Mouse (Mus musculus): ENCODE data around the gene Smtn.

Gene Smtn

DNA sequence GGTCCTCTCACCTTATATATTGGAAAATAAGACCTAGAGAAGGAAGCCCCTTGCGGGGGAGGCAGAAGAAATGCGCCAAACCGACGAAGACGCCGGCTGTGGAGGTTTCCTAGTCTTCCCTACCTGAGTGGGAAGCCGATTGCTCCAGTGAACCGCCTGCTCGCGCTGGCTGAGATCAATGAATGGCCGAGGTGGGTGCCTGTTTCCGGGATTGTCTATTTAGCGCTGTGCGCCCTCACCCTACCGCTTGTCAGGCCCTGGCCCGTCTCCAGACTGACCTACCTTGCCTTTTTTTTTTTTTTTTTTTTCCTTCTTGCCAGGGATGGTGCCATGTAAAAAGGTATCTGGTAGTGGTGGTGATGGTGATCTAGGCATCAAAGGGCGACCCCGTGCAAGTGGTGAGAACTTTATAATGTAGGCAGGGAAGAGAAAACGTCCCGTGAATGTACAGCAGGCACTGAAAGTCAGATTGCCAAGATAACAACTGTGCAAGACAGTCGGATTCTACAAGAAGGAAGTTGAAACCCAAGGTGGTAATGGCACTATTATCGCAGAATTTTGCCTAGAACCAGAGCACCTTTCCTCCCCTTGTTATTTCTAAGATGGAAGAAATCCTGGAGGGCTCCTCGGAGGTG is at the start of gene Smtn:
Gene Smtn, minus strand, starts transcription at position 162 of the 635 bp plus-strand sequence.
- no peak for DNase-seq

DNA sequence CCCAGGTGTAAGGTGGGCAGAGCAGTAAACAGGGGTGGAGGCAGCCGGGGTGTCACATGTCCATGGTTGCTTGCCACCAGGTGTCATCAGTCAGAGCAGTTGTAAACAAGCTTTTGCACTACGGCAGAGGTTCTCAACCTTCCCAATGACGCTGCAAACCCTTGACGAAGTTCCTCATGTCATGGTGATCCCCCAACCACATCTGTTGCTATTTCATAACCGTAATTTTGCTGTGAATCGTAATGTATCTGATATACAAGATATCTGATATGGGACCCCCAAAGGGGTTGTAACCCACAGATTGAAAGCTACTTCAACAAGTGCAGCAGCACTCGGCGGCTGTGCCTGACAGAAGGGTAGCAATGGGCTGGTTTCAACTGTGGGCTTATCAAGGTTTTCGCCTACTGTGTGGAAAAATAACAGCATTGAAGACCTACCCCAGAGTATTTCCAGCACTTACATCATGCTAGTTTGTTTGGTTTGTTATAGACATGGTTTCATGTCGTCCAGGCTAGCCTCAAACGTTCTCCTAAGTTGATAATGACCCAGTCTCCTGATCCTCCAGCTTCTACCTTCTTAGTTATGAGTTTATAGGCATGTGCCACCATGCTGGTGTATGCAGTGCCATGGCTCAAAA is 47.7 kb upstream of the Smtn start:
- no peak for DNase-seq

DNA sequence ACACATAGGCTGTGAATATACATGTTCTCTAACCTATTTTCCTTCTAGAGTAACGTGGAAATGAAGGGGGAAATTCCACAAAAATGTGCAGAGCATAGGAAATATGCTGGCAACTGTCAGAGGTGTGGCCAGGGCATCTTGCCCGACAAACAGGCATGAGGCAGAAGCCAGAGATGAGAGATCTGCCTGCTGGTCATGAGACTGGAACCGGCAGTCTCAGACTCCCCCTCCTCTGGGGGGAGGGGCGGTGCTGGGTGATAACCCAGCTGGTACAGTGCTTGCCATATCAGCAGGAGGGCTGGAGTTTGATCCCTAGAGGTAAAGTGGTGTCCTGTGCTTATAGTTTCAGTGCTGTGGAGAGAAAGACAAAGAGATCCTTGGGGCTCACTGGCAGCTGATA is 46.9 kb upstream of the Smtn start:
- DNase-seq, result no peak

DNA sequence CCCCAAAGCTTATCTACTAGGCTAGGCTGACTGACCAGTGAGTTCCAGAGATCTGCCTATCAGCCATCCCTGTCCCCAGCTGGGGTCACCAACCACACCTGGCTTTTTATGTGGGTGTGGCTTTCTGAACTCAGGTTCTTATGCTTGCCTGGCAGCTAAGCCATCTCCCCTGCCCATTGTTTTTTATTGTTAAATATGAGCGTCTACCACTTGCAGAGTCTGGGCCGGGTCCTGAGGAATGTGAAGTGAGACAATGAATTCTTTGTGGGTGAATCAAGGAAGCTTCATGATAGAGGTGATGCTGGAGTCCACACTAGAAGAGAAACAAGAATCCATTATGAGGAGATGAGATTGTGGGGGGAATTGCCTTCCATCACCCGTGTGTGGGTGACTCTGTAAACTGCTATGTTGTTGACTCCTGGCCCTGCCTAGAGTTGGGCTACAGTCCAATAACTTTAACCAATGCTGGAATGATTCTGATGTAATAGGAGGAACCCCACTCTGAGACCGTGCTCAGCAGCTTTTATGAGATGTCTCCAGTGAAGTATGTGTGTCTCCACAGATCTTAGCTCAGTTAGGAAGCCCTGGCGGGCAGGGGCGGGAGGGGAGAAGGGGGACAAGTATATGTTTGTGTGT is 45.7 kb upstream of the Smtn start:
- DNase-seq, result no peak

DNA sequence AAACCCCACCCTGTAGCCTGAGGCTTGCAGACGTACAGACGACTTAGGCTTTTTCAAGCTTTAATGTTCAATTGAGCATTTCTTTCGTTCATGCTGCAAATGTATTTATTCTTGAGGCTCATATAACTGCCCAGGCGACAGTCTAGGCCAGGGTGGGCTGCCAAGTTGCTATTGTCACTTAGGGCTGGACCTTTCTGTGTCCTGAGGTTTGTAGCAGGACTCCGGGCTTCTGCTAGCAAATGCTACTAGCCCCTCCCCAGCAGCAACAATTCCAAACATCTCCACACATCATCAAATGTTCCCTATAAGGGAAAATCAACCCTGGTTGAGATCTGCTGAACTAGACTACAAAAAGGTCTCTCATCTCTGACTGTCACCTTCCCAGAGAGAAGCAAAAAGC is 42.7 kb upstream of the Smtn start:
- DNase-seq, result no peak

DNA sequence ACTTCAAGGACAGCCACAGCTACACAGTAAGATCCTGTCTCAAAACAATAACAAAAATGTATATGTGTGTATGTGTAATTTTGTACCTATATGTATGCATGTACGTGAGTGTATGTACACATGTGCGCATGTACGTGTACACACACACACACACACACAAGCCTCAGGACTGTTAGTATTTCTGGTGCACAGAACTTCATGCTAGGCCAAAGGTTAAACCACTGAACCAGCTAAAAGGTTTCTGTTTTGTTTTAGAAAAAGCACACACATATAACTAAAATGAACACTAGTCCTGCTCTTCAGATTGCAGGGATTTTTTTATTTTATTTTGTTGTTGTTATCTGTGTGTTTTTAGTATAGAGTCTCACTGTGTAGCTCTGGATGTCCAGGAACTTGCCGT is 41.5 kb upstream of the Smtn start:
- no peak for DNase-seq

DNA sequence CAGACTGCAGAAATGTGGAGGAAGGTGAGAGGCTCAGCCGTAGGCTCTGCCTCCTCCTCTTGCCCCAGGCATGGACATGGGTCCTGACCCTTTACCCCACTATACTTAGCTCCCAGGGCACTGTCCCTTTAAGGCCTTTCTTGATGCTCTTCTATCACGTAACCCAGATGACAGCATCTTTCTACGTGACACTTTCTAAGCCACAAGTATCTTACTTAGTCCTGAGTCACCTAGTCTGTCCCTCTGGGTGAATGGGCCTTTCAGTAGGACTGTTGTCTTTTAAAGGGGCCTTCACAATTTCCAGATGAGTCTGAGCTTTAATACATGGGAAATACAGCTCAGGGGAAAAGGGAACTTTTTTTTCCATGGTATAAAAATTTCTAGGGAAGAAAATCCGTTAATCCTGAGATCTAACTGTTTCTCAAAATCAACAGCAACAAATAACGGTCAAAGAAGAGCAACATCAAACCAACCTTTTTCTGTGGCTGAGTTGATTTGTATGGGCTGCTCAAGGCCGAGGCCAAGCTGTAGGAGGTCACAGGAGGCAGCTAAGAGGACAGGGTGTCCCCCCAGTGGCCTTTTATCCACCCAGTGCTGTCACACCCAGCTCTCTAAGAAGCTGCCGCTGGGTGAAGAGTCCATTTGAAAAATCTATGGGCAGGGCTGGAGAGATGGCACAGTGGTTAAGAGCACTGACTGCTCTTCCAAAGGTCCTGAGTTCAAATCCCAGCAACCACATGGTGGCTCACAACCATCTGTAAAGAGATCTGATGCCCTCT is 40.1 kb upstream of the Smtn start:
- DNase-seq, result no peak

DNA sequence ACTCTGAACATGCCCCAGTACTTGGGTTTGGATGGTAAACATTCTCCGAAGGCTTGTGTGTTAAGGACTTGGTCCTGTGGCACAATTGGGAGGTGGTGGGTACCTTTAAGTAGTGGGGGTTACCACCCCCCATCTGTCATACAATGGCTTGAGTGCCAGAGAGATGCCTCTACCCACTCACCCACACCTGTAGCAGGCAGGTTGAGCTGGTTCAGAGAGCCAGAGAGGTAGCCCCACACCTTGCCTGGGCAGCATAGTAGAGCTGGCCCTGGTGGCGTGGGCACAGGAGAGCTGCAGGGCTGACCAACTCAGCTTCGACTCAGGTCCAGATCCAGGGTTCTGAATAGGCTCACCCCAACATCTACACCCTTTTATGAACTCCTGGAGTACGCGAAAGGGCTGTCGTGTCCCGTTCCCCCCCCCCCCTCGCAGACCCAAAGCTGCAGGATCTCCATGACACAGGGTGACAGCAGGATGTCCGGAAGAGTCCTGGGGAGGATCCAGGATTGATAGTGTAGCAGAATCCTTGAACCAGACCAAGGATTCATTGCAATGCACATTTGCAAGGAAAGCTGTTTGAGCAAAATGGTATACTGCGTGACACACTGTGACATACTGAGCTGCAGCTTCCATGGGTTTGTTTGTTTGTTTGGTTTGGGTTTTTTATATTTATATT is 37.8 kb upstream of the Smtn start:
- DNase-seq, result no peak

DNA sequence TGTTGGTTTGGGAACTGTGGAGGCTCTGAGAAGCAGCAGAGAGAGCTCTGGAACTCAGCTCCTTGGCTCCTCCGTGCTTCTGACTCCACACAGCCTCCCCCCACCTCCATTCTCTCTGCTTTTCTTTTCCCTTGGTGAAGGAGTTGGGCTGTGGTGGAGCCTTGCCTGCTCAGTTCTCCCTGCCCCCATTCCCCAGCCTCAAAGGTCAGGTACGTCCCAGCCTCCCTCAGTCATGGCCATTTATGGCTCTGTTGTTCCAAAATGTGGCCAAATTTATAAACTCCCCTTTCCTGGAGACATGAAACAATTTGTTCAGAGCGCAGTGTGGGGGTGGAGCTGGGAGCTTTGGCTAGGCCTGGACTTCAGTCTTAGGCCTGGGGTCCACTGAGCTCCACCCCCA is 34.8 kb upstream of the Smtn start:
- peak in 1 of 2 experiments; percentile 8 for DNase-seq

DNA sequence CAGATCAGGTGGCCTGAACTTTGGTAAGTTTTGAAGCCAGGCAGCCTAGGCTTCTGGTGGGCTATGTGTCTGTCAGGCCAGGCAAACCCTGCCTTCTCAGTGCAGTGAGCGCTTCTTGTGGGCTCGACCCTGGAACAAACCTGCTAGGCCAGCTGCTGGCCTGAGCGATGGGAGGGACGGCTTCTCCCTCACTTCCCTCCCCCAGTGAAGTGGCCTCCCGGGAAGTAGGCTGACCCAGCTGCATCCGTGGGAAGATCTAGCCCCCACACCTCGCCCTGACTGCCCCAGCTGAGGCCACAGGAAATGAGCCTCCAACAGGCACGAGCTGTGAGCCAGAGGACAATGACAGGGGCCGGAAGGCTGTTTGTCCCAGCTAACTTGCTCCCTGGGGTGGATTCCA is 32.7 kb upstream of the Smtn start:
- DNase-seq, result peak; percentile 5 to 19

DNA sequence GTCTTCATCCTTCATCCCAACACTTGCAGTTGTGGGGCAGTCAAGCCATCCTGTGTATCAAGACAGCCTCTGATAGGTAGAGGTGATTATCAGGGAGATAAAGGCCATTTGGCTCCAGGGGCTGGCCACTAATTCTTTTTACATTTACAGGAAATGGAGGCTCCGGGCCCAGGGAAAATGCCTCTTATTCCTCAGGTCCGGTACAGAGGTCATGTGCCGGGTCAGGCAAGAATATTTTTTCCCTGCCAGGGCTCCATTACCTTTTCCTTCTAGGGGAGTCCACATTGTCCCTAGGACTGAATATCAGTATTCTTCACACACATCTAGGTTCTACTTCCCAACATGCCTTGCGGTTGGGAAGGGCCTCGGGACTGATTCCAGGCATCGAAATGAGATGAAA is 31.8 kb upstream of the Smtn start:
- DNase-seq, result no peak

DNA sequence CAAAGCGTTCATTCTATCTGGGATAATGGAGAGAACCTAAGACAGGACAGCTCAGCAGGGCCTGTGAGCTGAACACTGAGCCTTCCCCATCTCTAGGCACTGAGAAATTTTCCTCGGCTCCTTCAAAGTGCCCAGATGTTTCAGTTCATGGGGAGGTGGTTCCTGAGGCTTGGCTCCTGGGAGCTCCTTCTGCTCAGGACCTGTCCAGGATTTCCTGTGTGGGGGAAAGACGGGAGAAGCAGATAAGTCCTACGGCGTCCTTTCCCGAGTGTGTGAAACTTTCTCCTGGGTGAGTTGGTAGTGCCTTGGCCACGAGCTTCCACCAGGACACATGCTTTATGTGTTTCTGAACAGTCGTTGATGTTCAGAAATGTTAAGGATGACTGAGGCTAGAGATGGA is 29.9 kb upstream of the Smtn start:
- no peak for DNase-seq

DNA sequence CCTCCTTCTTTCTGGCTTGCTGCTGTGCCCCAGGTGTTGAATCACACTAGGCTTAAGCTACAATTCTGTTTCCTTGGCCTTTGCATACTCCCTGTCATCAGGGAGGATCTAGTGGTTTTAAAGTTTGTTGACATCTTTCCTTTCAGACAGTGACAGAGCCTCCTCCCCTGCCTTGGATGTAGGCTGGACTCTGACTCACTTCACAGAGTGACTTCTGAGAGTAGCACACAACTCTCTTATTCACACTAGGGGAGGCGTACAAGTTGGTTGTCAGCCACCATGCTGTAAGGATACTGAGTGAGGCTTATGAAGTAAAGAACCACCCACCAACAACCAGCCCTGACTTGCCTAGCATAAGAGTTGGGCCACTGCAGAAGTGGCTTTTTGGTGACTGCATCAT is 27.5 kb upstream of the Smtn start:
- DNase-seq, result no peak

DNA sequence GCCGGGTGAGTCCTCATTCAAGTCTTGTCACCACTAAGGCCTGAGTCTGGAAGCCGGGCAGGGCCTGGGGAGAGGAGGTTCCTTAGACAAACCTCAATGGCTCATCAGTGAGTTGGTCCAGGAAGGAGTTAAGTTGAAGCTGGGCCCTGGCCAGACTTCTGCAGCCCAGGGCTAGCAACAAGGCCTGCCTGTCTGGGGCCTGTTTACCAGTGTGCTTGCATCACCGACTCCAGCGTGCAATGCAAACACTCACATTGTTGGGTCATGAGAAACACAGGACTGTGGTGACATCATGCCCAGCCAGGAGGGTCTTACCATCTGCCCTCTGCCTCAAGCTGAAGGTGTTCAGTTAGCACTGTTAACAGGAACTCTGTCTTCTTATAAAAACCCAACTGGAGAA is 25.6 kb upstream of the Smtn start:
- no peak for DNase-seq

DNA sequence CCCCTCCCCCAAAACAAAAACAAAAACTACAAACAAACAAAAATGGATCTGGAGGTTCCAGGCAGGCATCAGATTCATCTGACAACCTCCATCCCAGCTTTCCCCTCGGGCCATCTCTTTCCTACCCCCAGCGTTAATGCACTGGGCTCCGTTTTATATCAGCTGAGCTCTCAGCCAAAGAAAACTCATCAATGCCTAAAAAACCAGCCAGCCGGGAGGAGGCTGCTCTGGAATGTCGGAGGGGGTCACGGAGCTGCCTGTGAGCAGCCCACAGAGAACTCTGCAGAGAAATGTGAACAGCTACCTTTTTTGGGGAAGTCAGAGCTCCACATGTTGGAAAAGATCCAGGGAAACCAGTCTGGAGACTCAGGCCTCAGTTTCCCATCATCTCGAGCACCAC is 24.0 kb upstream of the Smtn start:
- DNase-seq, result no peak

DNA sequence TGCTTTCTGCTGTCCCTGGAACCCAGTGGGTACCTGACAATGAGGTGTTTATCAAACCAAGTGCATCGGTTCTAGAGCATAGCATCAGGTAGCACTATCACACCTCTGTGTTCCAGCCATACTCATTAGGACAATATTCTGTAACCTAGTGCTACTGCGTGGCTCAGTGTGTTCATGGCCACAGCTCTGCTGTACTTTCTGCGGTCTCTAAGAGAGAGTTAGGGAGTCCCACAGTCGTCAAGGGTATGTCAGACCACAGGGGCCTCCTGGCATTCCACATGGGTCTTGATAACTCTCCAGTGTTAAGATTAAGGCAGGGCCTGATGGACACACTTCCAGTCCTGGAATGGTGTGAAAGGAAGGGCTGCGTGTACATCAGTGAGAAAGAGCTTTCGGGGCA is 23.4 kb upstream of the Smtn start:
- no peak for DNase-seq

DNA sequence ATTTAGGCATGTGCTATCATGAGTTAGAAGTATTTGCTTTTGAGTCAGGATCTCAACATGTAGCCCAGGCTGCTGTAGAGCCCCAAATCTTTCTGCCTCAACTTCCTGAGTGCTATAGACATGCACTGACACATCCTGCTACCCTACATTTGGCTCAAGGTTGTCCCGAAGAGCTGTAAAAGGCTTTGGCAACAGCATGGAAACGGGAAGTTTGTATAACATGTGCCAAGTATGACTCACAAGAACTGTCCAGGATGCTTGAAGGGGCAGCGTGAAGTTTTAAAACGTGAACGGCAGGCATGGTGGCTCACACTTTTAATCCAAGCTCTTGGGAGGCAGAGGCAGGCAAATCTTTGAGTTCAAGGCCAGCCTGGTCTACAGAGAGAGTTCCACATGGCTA is 19.8 kb upstream of the Smtn start:
- no peak for DNase-seq

DNA sequence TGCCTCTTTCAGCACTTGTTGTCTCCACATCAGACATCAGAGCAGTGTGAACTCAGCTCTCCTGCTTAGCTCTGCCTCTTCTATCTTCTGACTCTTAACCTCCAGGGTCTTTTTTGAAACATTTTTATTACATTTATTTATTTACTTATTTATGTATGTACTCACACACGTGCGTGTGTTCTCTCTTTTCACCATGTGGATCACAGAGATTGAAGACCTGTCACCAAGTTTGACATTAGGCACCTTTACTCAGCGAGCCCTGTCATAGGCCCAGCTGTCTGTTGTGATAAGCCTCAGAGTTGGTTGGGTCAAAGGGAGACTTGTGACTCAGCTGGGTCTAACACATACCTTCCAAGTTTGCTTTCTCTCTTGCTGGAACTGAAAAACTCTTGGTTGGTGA is 17.4 kb upstream of the Smtn start:
- DNase-seq, result no peak

DNA sequence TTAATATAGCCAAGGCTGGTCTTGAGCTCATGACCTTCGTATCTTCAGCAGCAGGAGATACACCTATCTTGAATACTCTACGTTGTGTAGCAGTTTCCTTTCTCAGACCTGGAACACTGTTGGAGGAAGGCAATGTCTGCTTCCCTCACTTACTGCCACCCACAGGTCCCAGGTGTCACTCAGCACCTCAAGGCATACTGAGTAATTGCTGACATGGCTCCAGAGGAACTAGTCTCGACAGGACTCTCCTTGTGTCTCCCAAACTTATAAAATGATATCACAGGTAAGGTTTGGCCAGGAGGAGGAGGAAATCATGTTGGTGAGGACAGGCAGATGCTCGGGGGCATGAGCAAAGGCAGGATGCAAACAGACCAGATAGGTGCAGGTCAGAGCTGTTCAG is 14.6 kb upstream of the Smtn start:
- no peak for DNase-seq

DNA sequence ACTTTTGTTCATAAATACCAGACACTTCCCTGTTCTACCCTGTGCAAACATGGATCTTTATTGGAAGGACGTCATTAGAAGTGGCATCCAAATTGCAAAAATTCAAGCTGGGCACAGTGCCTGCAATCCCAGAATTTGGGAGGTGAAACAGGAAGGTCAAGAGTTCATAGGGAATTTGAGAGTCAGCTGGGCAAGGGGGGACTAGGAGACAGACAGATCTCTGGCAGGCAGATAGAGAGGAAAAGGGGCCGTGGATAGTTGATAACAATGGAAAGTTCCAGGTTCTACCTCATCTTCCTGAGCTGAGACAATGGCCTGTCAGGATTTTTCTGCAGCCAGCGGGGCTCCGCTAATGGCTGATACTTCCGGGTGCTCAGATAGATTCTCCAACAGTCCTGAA is 9.4 kb upstream of the Smtn start:
- DNase-seq, result no peak

DNA sequence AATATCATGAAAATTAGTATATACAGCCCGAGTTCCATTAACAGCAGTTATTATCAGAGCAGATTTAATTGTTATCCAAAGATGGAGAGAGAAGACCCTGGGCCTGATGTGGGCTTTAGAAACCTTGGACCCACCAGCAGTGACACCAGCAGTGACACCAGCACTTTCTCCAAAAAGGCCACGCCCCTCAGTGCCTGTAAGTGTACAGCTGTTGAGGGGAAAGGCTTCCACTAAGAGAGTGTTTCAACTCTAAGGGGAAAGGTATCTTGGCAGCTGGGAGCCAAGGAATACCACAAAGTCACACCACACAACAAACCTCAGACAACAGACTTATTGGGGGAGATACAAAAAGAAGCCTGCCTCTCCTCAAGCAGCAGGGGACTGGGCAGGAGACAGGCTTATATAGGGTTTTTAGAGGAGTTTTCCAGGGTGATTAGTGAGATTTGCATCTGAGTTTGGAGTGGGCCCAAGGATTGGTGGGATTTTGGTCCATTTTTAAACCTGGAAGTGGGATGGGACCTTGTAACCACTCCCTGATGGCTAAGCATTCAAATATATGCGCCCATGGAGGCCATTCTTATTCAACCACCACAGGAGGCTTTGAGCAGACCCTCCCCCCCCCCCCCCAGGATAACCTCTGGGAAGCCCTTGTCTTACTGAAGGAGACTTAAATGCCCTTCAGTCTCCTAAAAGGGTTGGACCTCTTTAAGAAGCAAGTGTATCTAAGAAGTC is 8.3 kb upstream of the Smtn start:
- DNase-seq, result no peak

DNA sequence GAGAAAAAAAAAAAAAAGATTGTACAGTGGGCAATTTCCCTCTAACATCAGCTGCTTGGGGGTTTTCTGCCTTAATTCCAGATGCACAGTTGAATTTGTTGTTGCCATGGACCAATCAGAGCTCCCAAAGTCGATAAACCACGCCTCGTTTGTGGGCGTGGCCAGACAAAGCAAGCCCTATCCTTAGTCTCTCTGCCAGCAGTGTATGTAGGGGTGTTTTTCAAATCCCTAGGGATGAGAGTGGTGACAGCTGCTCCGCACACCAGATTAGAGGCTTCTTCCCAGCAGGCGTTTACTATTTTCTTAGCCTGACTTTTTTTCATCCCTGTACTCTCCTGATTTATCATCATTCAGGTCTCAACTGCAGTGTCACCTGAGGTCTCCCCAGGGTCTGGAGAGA is 7.6 kb upstream of the Smtn start:
- DNase-seq, result no peak

DNA sequence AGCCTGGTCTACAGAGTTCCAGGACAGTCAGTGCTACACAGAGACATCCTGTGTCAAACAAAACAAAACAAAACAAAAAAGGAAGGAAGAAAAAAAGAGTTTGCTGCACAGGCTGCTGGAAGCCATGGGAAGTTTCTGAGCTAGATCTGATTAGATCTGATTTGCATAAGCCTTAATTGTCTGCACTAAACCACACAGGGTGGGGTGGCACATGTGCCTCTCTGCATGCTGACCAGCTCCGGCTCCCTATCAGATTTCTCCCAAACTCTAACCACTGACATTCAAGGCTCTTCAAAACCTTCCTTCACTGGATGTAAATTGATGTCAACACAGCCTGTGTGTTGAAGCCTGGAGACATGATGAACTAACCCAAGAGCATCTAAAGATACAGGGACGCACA is 6.6 kb upstream of the Smtn start:
- no peak for DNase-seq

All from spleen, adult 18-20 months (tissue).